Mouse (Mus musculus): ENCODE data around the gene Mthfsd.
"Not testable (repeated sequence)": the region's sequence is repeated elsewhere in the genome, so short reads cannot be mapped to it uniquely, and the experiment has no call there.

Gene Mthfsd

GRCm38 (mm10) chr8:121107668-121108656 is at the start of gene Mthfsd:
TSS of gene Mthfsd (minus strand) at chr8:121108392.
- peak; percentile 98 for DNase-seq (ENCODE audit: low read depth, low spot score)

- DNase-seq (ENCODE audit: low read depth, low spot score), result no peak
These were observed 48.8 kb upstream of the Mthfsd start for GRCm38 (mm10) chr8:121156990-121157491.

GRCm38 (mm10) chr8:121152394-121152793 is 44.2 kb upstream of the Mthfsd start:
- peak; percentile 37 for DNase-seq (ENCODE audit: low read depth, low spot score)

- DNase-seq (ENCODE audit: low read depth, low spot score), result no peak
These were observed 40.4 kb upstream of the Mthfsd start for GRCm38 (mm10) chr8:121148573-121149083.

- DNase-seq (ENCODE audit: low read depth, low spot score), result not testable (repeated sequence)
These were observed 37.4 kb upstream of the Mthfsd start for GRCm38 (mm10) chr8:121145457-121146134.

GRCm38 (mm10) chr8:121136856-121137255 is 28.7 kb upstream of the Mthfsd start:
- DNase-seq (ENCODE audit: low read depth, low spot score), result no peak

GRCm38 (mm10) chr8:121134512-121134911 is 26.3 kb upstream of the Mthfsd start:
- DNase-seq (ENCODE audit: low read depth, low spot score), result no peak

GRCm38 (mm10) chr8:121134102-121134501 is 25.9 kb upstream of the Mthfsd start:
- DNase-seq (ENCODE audit: low read depth, low spot score), result no peak

GRCm38 (mm10) chr8:121132961-121133513 is 24.8 kb upstream of the Mthfsd start:
- DNase-seq (ENCODE audit: low read depth, low spot score), result no peak

- DNase-seq (ENCODE audit: low read depth, low spot score), result no peak
These were observed 22.3 kb upstream of the Mthfsd start for GRCm38 (mm10) chr8:121130522-121130921.

GRCm38 (mm10) chr8:121129265-121129940 is 21.2 kb upstream of the Mthfsd start:
- DNase-seq (ENCODE audit: low read depth, low spot score), result no peak

GRCm38 (mm10) chr8:121128531-121129264 is 20.5 kb upstream of the Mthfsd start:
- no peak for DNase-seq (ENCODE audit: low read depth, low spot score)

GRCm38 (mm10) chr8:121127756-121128375 is 19.7 kb upstream of the Mthfsd start, which contains the start of gene Foxl1:
TSS of gene Foxl1 (plus strand) at chr8:121127940.
- no peak for DNase-seq (ENCODE audit: low read depth, low spot score)

- no peak for DNase-seq (ENCODE audit: low read depth, low spot score)
These were observed 19.1 kb upstream of the Mthfsd start for GRCm38 (mm10) chr8:121127291-121127701.

GRCm38 (mm10) chr8:121126694-121127093 is 18.5 kb upstream of the Mthfsd start:
- DNase-seq (ENCODE audit: low read depth, low spot score), result no peak

- DNase-seq (ENCODE audit: low read depth, low spot score), result no peak
These were observed 18.0 kb upstream of the Mthfsd start for GRCm38 (mm10) chr8:121126191-121126590.

- peak; percentile 21 for DNase-seq (ENCODE audit: low read depth, low spot score)
These were observed 17.2 kb upstream of the Mthfsd start for GRCm38 (mm10) chr8:121125311-121125876.

GRCm38 (mm10) chr8:121124547-121125239 is 16.5 kb upstream of the Mthfsd start:
- no peak for DNase-seq (ENCODE audit: low read depth, low spot score)

GRCm38 (mm10) chr8:121123113-121123512 is 14.9 kb upstream of the Mthfsd start:
- DNase-seq (ENCODE audit: low read depth, low spot score), result no peak
